Mouse (Mus musculus) forebrain, postnatal 0 days (tissue): ENCODE results near the gene Nap1l4. TPM values are rescaled to one million over a fixed set of nuclear protein-coding genes. Genes with fewer than 3 reads are reported as not detected.
A peak's percentile ranks its signal among the peaks of the same experiment; 100 is the strongest.

Source experiments
- ATAC-seq: fragments of 200-750 bp; cut with Nextera tagmentation; 2 replicates; pipeline ENCODE4 v1.8.0; 2017; ENCODE audit warnings: mild to moderate bottlenecking, moderate library complexity
- DNase-seq: peaks from one replicate; pipeline ENCODE4 v3.0.0-alpha.2; 2015
- H3K27ac ChIP-seq: fragments of 300-500 bp; sonication (generic); 2 replicates; pipeline ENCODE4 v1.5.1; 2014; ENCODE audit warnings: low read depth, mild to moderate bottlenecking, antibody characterized with exemption, low read length, moderate library complexity, mixed read lengths
- H3K27me3 ChIP-seq: fragments of 300-500 bp; sonication (generic); 2 replicates; pipeline ENCODE4 v1.6.1; 2014; ENCODE audit warnings: mild to moderate bottlenecking, low read length, mixed read lengths; ENCODE audit not compliant: insufficient read depth
- H3K36me3 ChIP-seq: fragments of 300-500 bp; sonication (generic); 2 replicates; pipeline ENCODE4 v1.6.1; 2014; ENCODE audit warnings: mild to moderate bottlenecking, moderate library complexity; ENCODE audit not compliant: insufficient read depth
- H3K4me1 ChIP-seq: fragments of 300-500 bp; sonication (generic); 2 replicates; pipeline ENCODE4 v1.6.1; 2014; ENCODE audit warnings: antibody characterized with exemption; ENCODE audit not compliant: insufficient read depth
- H3K4me2 ChIP-seq: fragments of 300-500 bp; sonication (generic); 2 replicates; pipeline ENCODE4 v1.6.1; 2014; ENCODE audit warnings: low read depth, mild to moderate bottlenecking, moderate library complexity
- H3K4me3 ChIP-seq: fragments of 300-500 bp; sonication (generic); 2 replicates; pipeline ENCODE4 v1.5.1; 2014; ENCODE audit warnings: low read depth, low read length, mixed read lengths
- H3K9ac ChIP-seq: fragments of 300-500 bp; sonication (generic); 2 replicates; pipeline ENCODE4 v1.6.1; 2014; ENCODE audit warnings: mild to moderate bottlenecking
- H3K9me3 ChIP-seq: fragments of 300-500 bp; sonication (generic); 2 replicates; pipeline ENCODE4 v1.6.1; 2016; ENCODE audit warnings: low read length
- CTCF ChIP-seq: sonication (generic); IDR thresholded peaks from 2 replicates; pipeline ENCODE4 v1.5.1; 2016; ENCODE audit warnings: antibody characterized with exemption, control low read depth, low read depth
- WGBS: fragments of 180-500 bp; shearing (Covaris S2); extraction: QIAGEN DNeasy Blood & Tissue Kit; methylation state at CpG from one replicate; pipeline ENCODE4 v1.1.7; 2014; 5-methylcytosine and 5-hydroxymethylcytosine counted together
- polyA plus RNA-seq: library from polyadenylated mRNA; unstranded; fragments of >200 nt; fragmentation: Nextera tagmentation; extraction: Ambion mirVana; gene quantifications from 2 replicates; pipeline ENCODE4 v1.2.1, GENCODE M21; 2015
- total RNA-seq: library from RNA; depleted of rRNA; stranded (reverse); fragments of >200 nt; gene quantifications from 2 replicates; pipeline ENCODE4 v1.2.3, GENCODE M21; 2014

Nap1l4 gene
- total and polyA plus RNA-seq, 2 experiments from 2014 or later, result 202 to 258 TPM

GRCm38 (mm10) chr7:143506675-143507074 is 42.2 kb downstream of the Nap1l4 start:
- 27% methylated on average over 7 of the region's 7 CpGs for WGBS
- Histone ChIP-seq H3K27me3 (peaks cover 21% of the 10 kb centered on the region), H3K4me2 (no peak overlapping the region), H3K36me3 (no peaks in the 10 kb centered on the region), H3K4me1 (no peaks in the 10 kb centered on the region), H3K4me3 (no peak overlapping the region), H3K9me3 (no peaks in the 10 kb centered on the region), H3K27ac (no peak overlapping the region), H3K9ac (no peak overlapping the region)
- ATAC-seq (peak; percentile 47), DNase-seq (peak; percentile 58)
- TF ChIP-seq CTCF, result peak; percentile 79

GRCm38 (mm10) chr7:143506271-143506670 is 42.6 kb downstream of the Nap1l4 start:
- no peaks in the 10 kb centered on the region for H3K36me3 ChIP-seq
- no peaks in the 10 kb centered on the region for H3K9me3 ChIP-seq
- no peak overlapping the region for H3K9ac ChIP-seq
- H3K4me3 ChIP-seq, result no peak overlapping the region
- 69% methylated on average over 7 of the region's 7 CpGs for WGBS
- TF ChIP-seq CTCF, result no peak
- no peak overlapping the region for H3K4me2 ChIP-seq
- peaks cover 3% of the 10 kb centered on the region; the same call in 1 of the 2 replicates for H3K4me1 ChIP-seq
- peaks cover 25% of the 10 kb centered on the region for H3K27me3 ChIP-seq
- DNase-seq (no peak), ATAC-seq (no peak)
- H3K27ac ChIP-seq, result no peak overlapping the region

GRCm38 (mm10) chr7:143505823-143506222 is 43.1 kb downstream of the Nap1l4 start:
- no peak overlapping the region for H3K9ac ChIP-seq
- no peak overlapping the region for H3K4me2 ChIP-seq
- no peaks in the 10 kb centered on the region for H3K36me3 ChIP-seq
- no peak overlapping the region for H3K27ac ChIP-seq
- H3K4me3 ChIP-seq, result no peak overlapping the region
- H3K27me3 ChIP-seq, result peaks cover 29% of the 10 kb centered on the region
- no peaks in the 10 kb centered on the region for H3K9me3 ChIP-seq
- ATAC-seq (0 out of 2 replicates have a peak, but pooled peaks have one; percentile 30), DNase-seq (peak; percentile 69)
- peak; percentile 64 for TF ChIP-seq CTCF
- 33% methylated on average over 11 of the region's 11 CpGs for WGBS
- peaks cover 3% of the 10 kb centered on the region; the same call in 1 of the 2 replicates for H3K4me1 ChIP-seq

- H3K27ac ChIP-seq, result no peak overlapping the region
- no peak overlapping the region for H3K9ac ChIP-seq
- no peaks in the 10 kb centered on the region for H3K36me3 ChIP-seq
- H3K27me3 ChIP-seq, result peaks cover 33% of the 10 kb centered on the region
- H3K4me1 ChIP-seq, result peaks cover 3% of the 10 kb centered on the region; the same call in 1 of the 2 replicates
- TF ChIP-seq CTCF, result no peak
- WGBS, result 93% methylated on average over 2 of the region's 2 CpGs
- ATAC-seq (no peak), DNase-seq (no peak)
- no peak overlapping the region for H3K4me2 ChIP-seq
- H3K9me3 ChIP-seq, result no peaks in the 10 kb centered on the region
- no peak overlapping the region for H3K4me3 ChIP-seq
Measured at GRCm38 (mm10) chr7:143505411-143505810, 43.5 kb downstream of the Nap1l4 start.

- DNase-seq, result no peak
- Histone ChIP-seq H3K9me3 (no peaks in the 10 kb centered on the region), H3K4me3 (no peak overlapping the region), H3K4me1 (peaks cover 3% of the 10 kb centered on the region; the same call in 1 of the 2 replicates), H3K27me3 (peaks cover 45% of the 10 kb centered on the region), H3K36me3 (no peaks in the 10 kb centered on the region), H3K4me2 (no peak overlapping the region), H3K27ac (no peak overlapping the region), H3K9ac (no peak overlapping the region)
- WGBS, result 89% methylated on average over 6 of the region's 6 CpGs
- no peak for ATAC-seq
- no peak for TF ChIP-seq CTCF
Measured at GRCm38 (mm10) chr7:143503926-143504325, 45.0 kb downstream of the Nap1l4 start.

GRCm38 (mm10) chr7:143502418-143503200 is 46.3 kb downstream of the Nap1l4 start, which contains the start of gene Phlda2:
Gene Phlda2, minus strand, starts transcription at chr7:143503150.
- WGBS, result 4% methylated on average over 51 of the region's 51 CpGs
- H3K9ac ChIP-seq, result peak within 1 kb of the TSS; percentile 28; the same call in 1 of the 2 replicates
- peaks cover 45% of the 10 kb centered on the region for H3K27me3 ChIP-seq
- DNase-seq, result no peak
- H3K4me2 ChIP-seq, result peak within 1 kb of the TSS; percentile 61
- no peak within 1 kb of the TSS for H3K27ac ChIP-seq
- no peak for ATAC-seq
- no peaks in the 10 kb centered on the region for H3K36me3 ChIP-seq
- peaks cover 3% of the 10 kb centered on the region; the same call in 1 of the 2 replicates for H3K4me1 ChIP-seq
- H3K9me3 ChIP-seq, result no peaks in the 10 kb centered on the region
- TF ChIP-seq CTCF, result no peak
- H3K4me3 ChIP-seq, result peak within 1 kb of the TSS; percentile 39
